Comparison of ENCODE assay signal across 16 mouse cellular contexts in the genomic region with DNA sequence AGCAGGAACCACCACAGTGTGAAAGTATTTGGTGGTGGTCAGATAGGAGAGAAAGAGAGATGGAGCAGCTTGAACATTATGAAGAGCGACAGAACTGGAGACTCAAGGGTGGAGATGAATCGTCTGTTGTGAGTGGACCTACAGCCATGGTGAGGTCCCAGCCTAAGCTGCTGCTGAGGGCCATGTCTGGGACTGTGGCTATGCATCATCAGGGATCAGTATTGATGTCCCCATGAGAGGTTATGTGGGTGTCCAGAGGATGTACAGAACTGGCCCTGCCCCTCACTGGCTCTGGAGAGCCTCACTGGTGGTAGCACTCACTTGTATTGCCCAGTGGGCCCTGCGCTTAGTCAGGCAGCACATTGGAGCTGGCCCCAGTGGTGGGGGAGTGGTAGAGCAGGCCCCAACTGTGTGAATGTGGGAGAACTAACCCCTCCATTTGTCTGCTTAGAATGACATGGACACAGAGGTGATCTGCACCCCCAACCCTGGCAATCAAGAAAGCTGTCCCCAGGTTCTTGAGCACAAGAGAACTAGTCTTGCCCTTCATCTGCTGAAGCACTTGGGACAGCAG.
"Had no signal": no experiment of that assay in that cellular context is flagged by ENCODE, and none has a peak within 500 bp of the region (broad histone marks: within the 10 kb centered on the region; RNA-seq: fewer than 3 reads in every experiment).

No protein-coding gene starts in this region.

- H3K36me3 ChIP-seq: intestine, embryonic 15.5 days; limb, embryonic 15.5 days; midbrain, embryonic 10.5 days; neural tube, embryonic 13.5 days; stomach, embryonic 15.5 days had no signal

- H3K4me1 ChIP-seq: intestine, embryonic 15.5 days; limb, embryonic 15.5 days; neural tube, embryonic 13.5 days; stomach, embryonic 15.5 days had no signal

- H3K27ac ChIP-seq: intestine, embryonic 15.5 days; layer of hippocampus, adult 2 months; limb, embryonic 15.5 days; midbrain, embryonic 10.5 days; neural tube, embryonic 13.5 days; stomach, embryonic 15.5 days had no signal

- H3K4me2 ChIP-seq: intestine, embryonic 15.5 days; limb, embryonic 15.5 days; lung, embryonic 14.5 days; neural tube, embryonic 13.5 days; stomach, embryonic 15.5 days had no signal

- ATAC-seq: intestine, embryonic 15.5 days had no signal

- H3K27me3 ChIP-seq: intestine, embryonic 15.5 days; limb, embryonic 15.5 days; neural tube, embryonic 13.5 days; stomach, embryonic 15.5 days had no signal

- H3K4me3 ChIP-seq: intestine, embryonic 15.5 days; layer of hippocampus, adult 2 months; limb, embryonic 15.5 days; midbrain, embryonic 10.5 days; neural tube, embryonic 13.5 days; stomach, embryonic 15.5 days had no signal

- H3K9me3 ChIP-seq: intestine, embryonic 15.5 days; limb, embryonic 15.5 days; midbrain, embryonic 10.5 days; neural tube, embryonic 13.5 days; stomach, embryonic 15.5 days had no signal

- H3K9ac ChIP-seq: intestine, embryonic 15.5 days; limb, embryonic 15.5 days; lung, embryonic 14.5 days; neural tube, embryonic 13.5 days; stomach, embryonic 15.5 days had no signal

- DNase-seq: kidney, adult 8-10 months; kidney, postnatal 10 days; kidney, postnatal 4 days; lung, embryonic 14.5 days; lung, postnatal 10 days; lung, postnatal 4 days; retina, postnatal 1 day; right cerebral cortex, postnatal 14 days; thymus, adult 2 months; thymus, postnatal 25 days had no signal
